Mouse (Mus musculus): ENCODE results near the gene Zfp652. TPM values are rescaled to one million over a fixed set of nuclear protein-coding genes. Genes with fewer than 3 reads are reported as not detected.
A peak's percentile ranks its signal among the peaks of the same experiment; 100 is the strongest.

Gene Zfp652
- polyA plus RNA-seq, 2 experiments from 2014 or later: 15.1 to 21.3 TPM

DNA sequence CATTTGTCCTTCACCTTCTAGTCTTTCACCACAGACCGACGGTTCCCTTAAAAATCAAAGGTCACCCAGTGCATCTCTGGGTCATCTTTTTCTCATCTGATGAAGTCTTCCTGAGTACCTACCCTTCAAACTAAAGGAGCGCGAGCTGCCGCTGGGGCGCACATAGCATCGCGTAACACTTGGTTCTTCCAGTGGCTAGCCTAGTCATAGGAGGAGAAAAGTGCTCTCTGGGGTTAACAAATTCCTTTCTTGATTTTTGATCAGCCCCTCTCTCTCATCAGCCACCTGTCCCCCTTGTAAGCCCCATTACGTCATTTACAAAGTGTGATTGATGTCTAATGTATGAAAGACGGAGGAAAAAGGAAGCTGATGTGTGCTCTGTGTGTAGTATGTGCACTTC, 56.7 kb downstream of the Zfp652 start:
- ATAC-seq: no peak

DNA sequence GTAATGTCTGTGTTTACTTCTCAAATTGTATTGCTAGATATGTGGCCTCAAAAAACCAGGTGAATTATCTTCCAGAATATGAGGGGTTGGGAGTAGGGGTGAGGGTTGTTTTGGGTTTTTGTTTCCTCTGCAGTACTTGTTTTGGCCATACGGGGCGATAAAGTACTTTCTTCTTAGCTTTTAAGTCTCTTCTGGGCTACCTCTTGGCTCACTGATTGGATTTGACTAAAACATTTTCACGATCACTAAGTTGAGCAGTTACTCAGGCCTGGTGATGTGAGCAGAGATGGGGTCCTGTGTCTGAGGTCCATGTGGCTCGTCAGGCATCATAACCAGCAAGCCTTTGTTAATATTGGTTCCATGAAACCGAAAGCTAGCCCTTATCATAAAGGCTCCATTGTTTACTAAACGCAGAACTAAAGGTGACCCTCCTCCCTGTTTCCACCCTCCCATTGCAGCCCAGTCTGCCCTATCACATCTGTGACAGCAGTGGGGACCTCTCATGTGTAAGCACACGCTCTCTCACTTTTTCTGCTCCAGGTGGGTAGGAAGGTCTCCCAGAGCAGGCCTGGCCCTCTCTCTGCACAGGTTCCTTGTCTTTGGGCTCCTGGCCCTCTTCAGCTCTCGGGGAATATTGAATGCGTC, 58.4 kb downstream of the Zfp652 start:
- ATAC-seq: no peak

DNA sequence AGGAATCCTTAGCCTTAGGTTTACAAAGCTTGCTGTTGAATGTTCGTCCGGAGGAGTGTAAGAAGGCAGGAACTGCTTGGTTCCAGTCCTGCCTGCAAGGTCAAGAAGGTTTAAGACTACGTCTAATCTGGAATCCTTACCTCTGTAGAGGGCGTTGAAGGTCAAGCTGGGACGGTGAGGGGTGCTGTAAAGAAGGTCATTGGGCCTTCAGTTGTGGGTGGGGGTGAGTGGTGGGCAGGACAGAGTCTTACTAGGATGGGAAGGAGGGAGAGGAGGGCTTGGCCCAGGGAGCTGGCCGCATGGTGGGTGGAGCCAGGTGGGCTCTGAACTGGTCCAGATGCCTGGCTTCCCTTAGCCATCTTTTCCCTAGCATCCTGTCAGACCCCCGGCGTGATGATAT, 59.2 kb downstream of the Zfp652 start:
- ATAC-seq: no peak

DNA sequence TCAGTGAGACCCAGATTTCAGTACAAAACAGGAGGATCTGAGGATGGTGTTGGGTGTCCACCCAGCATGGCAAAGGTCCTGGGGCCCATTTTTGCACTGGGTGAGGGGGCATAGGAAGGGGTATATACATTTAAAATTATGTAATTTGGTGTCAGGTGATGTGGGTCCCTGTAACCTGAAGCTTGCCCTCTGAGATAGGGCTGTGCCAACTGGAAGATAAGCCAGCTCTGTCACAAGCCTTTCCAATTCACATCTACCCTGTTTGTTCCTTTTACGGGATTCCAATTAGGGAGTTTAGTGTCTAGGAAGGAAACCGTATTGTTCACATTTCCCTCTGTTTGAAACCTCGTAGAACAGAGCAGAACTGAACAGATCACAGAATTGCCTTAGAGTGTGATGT, 60.8 kb downstream of the Zfp652 start:
- ATAC-seq: no peak

DNA sequence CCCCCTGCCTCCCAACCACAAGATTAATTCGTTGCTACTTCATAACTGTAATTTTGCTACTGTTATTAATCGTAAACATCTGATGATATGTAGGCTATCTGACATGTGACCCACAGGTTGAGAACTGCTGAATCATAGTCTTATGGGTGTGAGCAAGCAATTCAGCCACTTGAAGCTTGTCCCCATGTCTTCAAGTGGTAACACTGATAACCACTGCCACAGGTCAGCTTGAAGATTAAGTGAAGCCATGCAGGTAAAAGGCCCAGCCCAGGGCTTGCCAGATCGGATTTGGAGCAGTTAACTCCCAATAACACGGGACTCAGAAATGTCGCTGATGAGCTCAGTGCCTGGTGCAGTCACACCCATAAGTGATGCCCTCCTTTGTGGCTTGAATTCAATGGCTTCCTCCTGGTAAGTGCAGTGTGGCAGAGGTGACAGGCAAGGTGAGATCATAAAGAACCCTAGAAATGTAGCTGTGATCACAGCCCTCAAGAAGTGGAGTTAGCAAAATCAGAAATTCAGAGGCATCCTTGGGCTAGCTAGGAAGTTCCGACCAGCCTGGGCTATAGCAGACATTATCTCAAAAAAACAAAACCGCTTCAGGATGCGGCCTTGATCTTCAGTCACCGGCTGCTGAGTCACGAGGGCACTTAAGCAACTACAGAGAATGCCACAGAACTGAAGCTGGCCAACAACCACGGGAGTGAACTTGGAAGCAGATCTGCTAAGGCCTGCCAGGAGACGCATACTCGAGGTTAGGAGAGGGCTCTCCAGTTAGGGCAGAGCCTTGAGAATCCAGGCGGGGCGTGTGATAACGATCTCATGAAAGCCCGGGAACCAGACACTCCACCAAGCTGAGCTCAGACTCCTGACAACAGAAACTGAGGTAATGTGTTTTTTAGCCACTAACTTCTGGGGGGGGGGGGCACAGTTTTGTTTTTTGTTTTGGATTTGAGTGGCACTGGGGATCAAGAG, 65.1 kb downstream of the Zfp652 start:
- ATAC-seq: no peak

DNA sequence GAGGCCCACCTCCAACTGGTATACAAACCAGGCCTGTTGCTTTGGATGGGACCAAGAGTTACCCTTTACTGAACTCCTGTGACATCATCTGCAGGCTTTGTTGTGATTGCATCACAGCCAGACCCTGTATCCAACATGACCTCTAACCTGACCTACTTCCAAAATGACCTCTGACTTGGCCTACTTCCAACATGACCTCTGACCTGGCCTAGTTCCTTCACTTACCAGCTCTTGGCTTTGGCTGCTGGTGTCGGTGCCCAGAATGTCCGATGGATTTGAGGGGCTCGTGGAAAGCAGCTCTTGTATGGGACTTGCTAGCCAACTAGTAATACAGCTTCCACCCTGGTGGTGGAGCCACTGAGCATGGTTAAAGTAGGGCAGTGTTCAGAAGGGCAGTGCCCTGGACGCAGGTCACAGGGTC, 66.4 kb downstream of the Zfp652 start:
- ATAC-seq: no peak

DNA sequence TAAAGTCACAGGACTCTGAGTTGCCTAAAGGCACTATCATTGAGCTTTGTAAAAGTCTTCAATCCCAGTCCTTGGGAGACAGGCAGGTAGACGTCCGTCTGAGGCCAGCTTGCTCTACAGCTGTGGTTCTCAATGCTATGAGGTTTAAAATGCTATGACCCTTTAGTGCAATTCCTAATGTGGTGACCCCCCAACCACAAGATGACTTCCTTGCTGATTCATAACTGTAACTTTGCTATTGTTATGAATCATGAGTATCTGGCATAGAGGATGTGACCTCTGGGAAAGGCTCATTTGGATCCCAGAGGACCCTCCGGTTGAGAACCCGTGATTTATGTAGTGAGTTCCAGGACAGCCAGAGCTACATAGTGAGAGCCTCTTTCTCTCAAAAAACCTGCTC, 66.9 kb downstream of the Zfp652 start:
- ATAC-seq: no peak

DNA sequence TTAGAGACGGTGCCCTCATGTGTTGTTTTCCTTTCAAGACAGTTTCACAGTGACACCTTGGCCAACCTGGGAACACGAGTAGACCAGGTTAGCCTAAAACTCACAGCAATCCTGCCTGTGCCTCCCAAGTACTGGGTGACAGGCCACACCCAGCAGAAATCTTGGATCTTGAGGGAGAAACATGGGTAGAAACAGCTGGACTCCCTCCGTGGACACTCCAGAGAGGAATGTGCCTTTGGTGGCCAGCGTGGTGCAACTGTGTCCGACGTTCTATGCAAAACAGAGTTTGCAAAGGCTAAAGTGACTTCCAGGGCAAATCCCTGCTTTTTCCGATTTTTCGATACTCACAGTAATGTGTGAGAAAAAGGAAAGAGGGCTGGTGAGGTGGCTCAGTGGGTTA, 68.0 kb downstream of the Zfp652 start:
- ATAC-seq: no peak

DNA sequence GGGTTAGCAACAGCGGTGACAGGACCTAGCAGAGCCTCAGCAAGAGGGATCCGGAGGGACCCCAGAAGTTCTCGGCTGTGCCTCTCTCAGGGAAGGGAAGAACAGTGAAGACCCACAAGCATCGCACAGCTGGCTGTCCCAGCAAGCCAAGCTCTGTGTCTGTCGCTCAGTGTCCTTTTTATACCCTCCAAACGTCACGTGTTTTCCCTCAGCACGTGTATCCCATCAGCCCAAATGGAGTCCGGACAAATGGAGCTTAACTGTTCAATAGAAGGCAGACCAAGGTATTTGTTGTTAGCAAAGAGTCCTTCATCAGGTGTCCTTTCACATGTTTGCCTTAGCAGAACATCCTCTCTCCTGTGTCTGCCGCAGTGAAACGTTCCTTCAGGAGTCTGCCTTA, 69.1 kb downstream of the Zfp652 start:
- no peak for ATAC-seq

DNA sequence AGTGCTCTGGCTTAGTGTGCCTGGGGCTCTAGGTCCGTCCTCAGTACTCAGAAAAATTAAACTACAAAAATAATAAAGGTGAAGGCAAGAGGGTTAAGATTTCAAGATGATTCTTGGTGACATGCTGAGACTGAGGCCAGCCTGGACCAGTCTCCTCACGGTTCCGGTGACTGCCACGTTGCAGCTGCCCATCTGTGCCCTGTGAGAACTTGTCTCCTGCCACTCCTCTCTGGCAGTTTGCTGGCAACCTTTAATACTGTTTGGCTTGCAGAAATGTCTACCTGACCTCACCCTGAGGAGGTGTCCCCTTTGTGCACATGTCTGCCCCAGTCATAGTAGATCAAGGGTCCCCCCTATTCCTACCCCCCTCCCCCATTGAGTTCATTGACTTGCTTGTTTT, 71.0 kb downstream of the Zfp652 start:
- ATAC-seq: no peak

DNA sequence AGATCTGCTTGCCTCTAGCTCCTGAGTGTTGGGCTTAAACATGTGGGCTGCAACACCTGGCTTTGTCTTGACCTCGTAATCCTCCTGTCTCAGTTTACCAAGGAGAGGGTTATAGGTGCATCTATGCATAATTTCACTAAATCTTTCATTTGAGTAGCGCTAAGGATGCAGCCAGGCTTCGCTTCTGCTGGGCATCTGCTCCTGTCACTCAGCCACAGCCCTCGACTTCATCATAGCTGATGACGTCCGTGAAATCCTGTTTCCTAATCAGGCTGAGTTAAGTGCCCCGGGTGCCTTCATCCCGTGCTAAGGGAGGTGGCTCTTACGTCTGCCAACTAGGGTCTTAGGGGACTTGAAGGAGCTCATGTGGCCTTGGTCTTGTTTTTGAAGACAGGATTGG, 71.5 kb downstream of the Zfp652 start:
- ATAC-seq: no peak

DNA sequence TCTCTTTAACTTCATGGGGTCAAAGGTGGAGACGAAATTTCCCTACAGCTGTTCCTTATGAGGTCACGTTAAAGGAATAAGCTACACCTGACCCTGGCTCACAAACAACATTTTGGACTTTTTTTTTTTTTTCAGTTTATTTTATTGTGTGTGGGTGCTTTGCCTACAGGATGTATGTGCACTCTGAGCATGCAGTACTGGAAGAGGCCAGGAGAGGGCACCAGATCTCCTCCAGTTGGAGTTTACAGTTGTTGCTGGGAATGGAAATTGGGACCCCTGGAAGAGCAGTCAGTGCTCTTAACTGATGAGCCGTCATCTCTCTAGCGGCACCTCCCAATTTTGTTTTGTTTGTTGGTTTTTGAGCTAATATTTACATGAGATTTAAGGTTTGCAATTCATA, 73.2 kb downstream of the Zfp652 start:
- no peak for ATAC-seq

DNA sequence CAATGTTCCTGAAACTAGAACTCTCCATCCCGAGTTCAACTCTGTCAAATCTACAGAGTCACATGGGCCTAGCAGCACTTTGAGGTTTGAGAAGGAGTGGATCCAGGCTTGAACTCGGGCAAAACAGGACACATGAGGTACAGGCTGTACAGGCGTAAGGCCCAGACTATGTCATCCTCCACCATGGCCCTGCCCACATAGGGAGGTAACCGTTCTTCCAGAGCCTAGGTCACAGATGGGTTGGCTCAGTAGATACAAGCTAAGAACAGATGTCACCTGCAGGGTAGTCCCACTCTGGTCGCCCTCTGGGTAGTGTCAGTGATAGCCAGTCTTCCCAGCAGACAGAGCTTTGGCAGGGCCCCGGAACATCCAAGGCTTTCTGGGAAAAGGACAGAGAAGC, 74.0 kb downstream of the Zfp652 start:
- ATAC-seq: no peak

DNA sequence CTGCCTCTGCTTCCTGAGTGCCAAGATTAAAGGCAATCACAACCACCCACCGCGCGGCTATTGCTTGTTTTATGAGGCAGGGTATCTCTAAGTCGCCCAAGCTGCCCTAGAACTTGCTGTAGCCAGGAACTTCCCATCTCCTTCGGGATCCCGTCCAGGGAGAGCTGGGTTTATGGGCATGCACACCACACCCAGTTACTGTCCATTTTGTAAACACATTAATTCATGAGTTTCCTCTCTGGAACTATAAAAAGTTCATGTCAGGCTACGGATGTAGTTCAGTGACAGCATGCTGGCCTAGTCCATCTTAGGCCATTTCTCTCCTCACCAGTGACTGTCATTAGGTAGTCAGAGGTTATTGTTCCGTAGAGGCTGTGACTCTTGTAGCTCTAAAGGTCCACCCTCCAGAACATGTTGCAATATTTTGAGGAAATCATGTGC, 77.0 kb downstream of the Zfp652 start:
- no peak for ATAC-seq

DNA sequence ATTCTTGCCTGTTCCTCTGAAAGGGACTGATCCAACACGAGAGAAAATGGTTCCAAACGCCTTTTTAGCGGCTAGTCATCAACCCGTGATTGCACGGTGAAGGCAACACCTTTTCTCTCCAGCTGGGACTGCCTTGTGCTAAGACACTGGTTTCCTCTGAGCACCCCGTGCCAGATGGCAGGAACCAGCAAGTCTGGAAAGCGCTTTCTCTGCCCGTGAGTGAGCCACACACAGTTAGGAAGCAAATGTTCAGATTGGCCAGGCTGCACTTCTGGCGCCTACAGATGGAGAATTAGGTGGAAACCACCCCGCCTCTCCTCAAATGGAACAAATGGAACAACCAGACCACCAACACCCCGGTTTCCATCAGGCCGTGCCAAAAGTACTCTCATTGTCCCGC, 79.3 kb downstream of the Zfp652 start:
- ATAC-seq: no peak

DNA sequence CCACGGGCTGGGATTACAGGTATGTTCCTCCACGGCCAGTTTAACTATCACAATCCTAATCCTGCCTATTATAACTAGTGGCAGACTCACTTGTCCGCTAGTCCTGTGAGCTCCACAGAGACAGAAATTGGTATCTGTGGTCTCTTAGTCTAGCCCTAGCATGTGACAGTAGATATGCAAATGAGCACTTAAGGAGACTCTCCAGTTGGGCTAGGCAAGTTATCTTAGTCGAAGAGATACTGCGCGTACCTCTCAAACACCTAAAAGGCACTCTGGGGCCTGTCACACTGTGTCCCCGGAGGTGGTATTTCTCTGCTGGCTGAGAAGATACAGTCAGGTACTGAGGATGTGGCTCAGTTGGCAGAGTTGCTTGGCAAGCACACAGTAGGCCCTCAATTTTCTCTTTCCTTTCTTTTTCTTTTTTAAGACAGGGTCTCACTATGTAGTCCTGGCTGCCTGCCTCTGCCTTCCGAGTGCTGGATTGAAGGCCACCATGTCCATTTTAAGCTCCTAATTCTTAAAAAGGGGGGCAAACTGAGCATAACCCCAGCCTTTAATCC, 80.6 kb downstream of the Zfp652 start:
- no peak for ATAC-seq

DNA sequence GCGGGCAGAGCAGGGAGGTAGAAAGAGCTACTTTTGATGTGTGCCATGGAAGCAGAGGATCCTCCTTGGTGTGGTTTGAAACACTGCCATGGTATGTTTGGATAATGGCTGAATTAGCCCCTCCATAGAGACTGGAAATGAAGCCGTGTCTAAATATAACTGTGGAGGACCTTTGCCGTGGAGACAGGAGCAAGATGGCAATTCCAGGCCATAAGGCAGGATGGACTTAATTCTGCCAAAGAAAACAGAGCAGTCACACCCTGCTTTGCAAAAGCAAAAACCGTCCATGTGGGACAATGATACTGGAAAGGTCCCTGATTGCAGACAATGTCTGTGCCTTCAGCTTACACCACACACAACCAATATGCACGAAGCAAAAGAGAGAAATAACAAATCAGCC, 81.7 kb downstream of the Zfp652 start:
- ATAC-seq: no peak

DNA sequence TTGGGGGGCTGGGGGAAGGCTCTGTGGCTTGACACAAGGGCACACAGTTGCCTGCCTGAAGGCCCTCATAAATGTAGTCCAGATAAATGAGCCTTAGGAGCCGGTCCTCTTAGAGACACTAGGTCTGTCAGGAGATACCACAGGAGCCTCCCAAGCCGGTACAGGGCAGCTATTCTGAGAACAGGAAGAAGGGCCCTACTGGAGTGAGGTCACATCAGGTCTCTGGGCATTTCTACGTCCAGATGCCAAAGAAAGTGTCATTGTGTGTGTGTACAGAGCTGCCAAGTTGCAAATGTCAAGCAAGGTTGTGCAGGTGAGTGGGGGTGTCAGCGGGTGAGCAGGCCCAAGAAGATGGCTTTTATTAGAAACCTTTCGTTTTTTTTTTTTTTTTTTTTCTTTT, 83.1 kb downstream of the Zfp652 start:
- no peak for ATAC-seq

DNA sequence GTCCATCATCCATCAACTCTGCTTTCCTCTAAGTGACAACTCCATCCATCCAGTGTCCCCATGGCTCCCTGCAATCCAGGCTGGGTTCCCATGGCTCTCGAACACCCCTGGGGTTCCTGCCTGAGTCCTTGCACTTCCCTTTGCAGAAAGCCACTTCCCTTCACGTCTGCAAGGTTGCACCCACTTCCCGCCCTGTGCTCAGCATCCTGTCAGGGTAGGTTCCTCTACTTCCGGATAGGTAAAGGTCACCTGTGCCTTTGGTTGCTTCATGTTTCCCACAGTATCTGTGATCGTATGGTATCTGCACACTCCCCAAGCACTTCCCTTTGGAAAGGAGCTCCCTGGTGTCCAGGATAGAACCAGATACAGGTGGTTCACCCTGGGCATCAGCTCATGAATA, 92.5 kb downstream of the Zfp652 start:
- ATAC-seq: peak; percentile 99

DNA sequence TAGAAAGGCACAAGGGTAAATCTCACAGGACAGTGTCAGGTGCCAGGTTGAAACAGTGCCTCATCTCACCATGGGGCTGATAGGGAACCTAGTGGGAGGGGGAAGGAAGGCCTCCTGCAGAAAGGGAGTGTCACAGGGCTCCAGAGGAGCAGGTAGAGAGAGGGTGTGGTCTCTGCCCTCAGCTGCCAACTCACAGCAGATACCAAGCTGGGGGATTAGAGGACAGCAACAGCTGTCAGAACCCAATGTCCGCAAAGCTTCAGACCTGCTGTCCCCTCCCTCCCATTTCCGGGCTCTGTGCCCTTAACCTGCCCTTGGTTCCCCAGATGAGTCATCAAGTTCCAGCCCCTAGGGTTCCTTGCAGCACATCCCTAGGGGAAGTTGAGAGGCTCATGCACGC, 93.1 kb downstream of the Zfp652 start:
- ATAC-seq: no peak

DNA sequence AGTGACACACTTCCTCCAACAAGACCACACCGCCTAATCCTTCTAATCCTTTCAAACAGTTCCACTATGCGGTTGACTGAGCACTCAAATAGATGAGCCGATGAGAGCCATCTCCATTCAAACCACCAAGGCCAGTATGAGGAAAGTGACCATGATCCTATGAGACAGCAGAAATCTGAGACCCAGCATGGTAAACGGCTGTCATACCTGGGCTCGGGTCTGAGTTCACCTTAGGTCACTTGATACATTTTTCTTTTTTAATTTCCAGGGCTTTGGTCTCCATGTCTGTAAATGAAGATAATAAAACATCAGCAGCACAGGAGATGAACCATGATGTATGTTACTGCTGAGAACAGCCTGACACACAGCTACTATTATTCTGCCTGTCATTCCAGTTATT, 95.4 kb downstream of the Zfp652 start:
- ATAC-seq: no peak

DNA sequence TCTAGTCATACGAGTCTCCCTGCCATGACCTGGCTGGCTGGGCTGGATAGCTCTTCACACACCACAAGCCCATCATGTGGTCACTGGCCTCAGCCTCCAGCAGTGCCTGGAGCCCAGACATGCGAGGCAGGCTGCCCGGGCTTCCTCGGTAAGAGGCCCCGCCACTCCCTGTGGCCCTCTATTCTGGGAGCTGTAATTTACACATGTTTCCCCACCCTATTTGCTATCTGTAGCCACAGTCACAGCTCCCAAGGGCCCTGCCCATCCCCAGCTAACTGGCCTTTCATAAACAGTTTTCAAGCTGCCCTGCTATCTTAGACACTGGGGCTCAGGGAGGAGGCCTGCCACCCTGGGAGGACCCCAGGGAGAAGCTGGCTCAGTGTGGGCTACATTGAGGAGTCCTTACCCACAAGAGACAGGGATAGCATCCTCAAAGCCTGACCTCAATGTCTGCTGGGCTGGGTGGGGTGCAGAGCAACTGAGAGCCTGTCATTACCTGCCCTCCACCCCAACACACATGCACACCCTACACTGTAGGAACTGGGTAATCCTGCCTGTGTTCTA, 96.1 kb downstream of the Zfp652 start:
- no peak for ATAC-seq

DNA sequence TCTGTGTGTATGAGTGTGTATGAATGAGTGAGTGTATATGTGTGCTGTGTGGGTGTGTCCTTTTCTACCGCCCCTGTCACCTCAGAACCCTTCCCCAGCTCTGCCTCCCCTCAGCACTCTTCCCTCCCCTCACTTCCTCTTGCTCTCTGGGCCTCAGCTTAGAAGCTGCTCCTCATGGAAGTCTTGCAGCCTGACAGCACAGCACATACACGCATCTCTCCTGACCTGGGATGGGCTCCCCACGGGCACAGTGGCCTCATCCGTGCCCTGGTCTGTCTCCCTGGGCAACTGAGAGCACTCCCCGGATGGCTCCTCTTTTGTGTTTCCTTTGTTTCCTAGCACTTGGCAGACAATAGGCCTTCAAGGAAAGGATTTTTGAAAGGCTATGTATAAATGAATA, 97.1 kb downstream of the Zfp652 start:
- no peak for ATAC-seq

DNA sequence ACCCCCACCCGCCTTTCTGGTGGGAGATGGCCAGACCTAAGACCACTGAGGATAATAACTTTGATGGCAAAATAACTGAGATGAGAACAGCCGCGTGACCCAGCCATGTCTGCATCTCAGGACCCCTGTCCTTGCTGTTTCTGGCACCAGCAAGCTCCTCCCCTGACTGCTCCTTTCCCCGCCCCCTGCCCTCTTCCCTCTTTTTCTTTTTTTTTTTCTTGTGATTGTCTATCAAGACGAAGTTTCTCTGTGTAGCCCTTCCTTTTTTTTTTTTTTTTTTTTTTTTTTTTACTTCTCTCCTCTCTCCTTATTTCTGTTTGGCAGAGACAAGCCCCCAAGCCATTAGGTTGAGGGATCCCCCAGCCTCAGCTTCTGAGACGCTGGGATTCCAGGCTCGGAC, 98.4 kb downstream of the Zfp652 start:
- ATAC-seq: no peak

Data from CD4-positive, CD25-positive, alpha-beta regulatory T cell, adult 4 months (primary cell).